Mouse (Mus musculus): ENCODE data around the gene Itpr1. TPM values are rescaled to one million over a fixed set of nuclear protein-coding genes. Genes with fewer than 3 reads are reported as not detected.

Itpr1 gene
- polyA plus RNA-seq, 1 experiment from 2014 or later = 5.5 TPM

- Histone ChIP-seq H3K9ac (replicated peaks; ENCODE audit: low read length) (no peak overlapping the region), H3K9me3 (ENCODE audit: control insufficient read depth, low read length) (no peaks in the 10 kb centered on the region), H3K27me3 (ENCODE audit: control insufficient read depth, insufficient read depth, low read length) (no peaks in the 10 kb centered on the region), H3K27ac (replicated peaks; ENCODE audit: low read depth, low read length) (peak overlapping the region; percentile 37; the same call in 1 of the 2 replicates), H3K4me3 (replicated peaks; ENCODE audit: low read depth, low read length) (no peak overlapping the region), H3K4me1 (ENCODE audit: control insufficient read depth, insufficient read depth, low read length) (peaks cover 18% of the 10 kb centered on the region; the same call in 1 of the 2 replicates), H3K4me2 (ENCODE audit: low read length) (peak overlapping the region; percentile 35), H3K36me3 (ENCODE audit: control insufficient read depth, insufficient read depth, low read length) (no peaks in the 10 kb centered on the region)
- peak; percentile 74; the same call in 1 of the 2 replicates for ATAC-seq (ENCODE audit: low FRiP score, low TSS enrichment)
- WGBS = 13% methylated on average over 10 of the region's 10 CpGs
- peak; percentile 86 for DNase-seq
Observed at GRCm38 (mm10) chr6:108426789-108427188, 213.9 kb downstream of the Itpr1 start.

- Histone ChIP-seq H3K27ac (replicated peaks; ENCODE audit: low read depth, low read length) (no peak overlapping the region), H3K27me3 (ENCODE audit: control insufficient read depth, insufficient read depth, low read length) (no peaks in the 10 kb centered on the region), H3K4me2 (ENCODE audit: low read length) (no peak overlapping the region), H3K9me3 (ENCODE audit: control insufficient read depth, low read length) (no peaks in the 10 kb centered on the region), H3K36me3 (ENCODE audit: control insufficient read depth, insufficient read depth, low read length) (no peaks in the 10 kb centered on the region), H3K4me1 (ENCODE audit: control insufficient read depth, insufficient read depth, low read length) (peaks cover 18% of the 10 kb centered on the region; the same call in 1 of the 2 replicates), H3K9ac (replicated peaks; ENCODE audit: low read length) (no peak overlapping the region), H3K4me3 (replicated peaks; ENCODE audit: low read depth, low read length) (no peak overlapping the region)
- ATAC-seq (ENCODE audit: low FRiP score, low TSS enrichment) (no peak), DNase-seq (no peak)
- 91% methylated on average over 3 of the region's 3 CpGs for WGBS
Observed at GRCm38 (mm10) chr6:108428383-108428782, 215.5 kb downstream of the Itpr1 start.

DNA sequence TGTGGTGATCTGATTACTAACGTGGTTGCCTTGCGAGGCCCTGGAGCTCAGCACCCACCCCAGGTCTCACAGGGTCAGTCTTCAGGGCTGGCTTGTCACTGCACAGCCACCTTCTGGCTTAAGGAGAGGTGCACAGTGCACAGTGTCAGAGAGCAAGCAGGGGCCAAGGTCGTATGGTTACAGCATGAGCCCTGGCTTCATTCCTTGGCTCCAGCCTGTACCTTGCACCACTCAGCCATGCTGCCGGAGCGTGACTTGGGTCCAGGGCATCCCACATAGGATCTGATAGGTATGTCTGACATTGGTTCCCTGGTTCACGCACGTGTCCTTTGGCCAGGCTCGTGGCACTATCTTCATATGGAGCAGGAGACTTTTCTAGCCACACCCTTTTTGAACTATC lies 217.1 kb downstream of the Itpr1 start:
- H3K36me3 ChIP-seq (ENCODE audit: control insufficient read depth, insufficient read depth, low read length) = no peaks in the 10 kb centered on the region
- no peak overlapping the region for H3K4me2 ChIP-seq (ENCODE audit: low read length)
- no peak overlapping the region for H3K4me3 ChIP-seq (replicated peaks; ENCODE audit: low read depth, low read length)
- peaks cover 13% of the 10 kb centered on the region; the same call in 1 of the 2 replicates for H3K4me1 ChIP-seq (ENCODE audit: control insufficient read depth, insufficient read depth, low read length)
- H3K27me3 ChIP-seq (ENCODE audit: control insufficient read depth, insufficient read depth, low read length) = no peaks in the 10 kb centered on the region
- no peak overlapping the region for H3K27ac ChIP-seq (replicated peaks; ENCODE audit: low read depth, low read length)
- 94% methylated on average over 8 of the region's 8 CpGs for WGBS
- H3K9ac ChIP-seq (replicated peaks; ENCODE audit: low read length) = no peak overlapping the region
- no peaks in the 10 kb centered on the region for H3K9me3 ChIP-seq (ENCODE audit: control insufficient read depth, low read length)
- DNase-seq (no peak), ATAC-seq (ENCODE audit: low FRiP score, low TSS enrichment) (no peak)

- no peak overlapping the region for H3K4me2 ChIP-seq (ENCODE audit: low read length)
- H3K9me3 ChIP-seq (ENCODE audit: control insufficient read depth, low read length) = no peaks in the 10 kb centered on the region
- no peak overlapping the region for H3K4me3 ChIP-seq (replicated peaks; ENCODE audit: low read depth, low read length)
- H3K9ac ChIP-seq (replicated peaks; ENCODE audit: low read length) = no peak overlapping the region
- WGBS = 83% methylated on average over 8 of the region's 8 CpGs
- H3K4me1 ChIP-seq (ENCODE audit: control insufficient read depth, insufficient read depth, low read length) = 0 out of 2 replicates have a peak, but pooled peaks cover 17% of the 10 kb centered on the region
- no peaks in the 10 kb centered on the region for H3K36me3 ChIP-seq (ENCODE audit: control insufficient read depth, insufficient read depth, low read length)
- no peak overlapping the region for H3K27ac ChIP-seq (replicated peaks; ENCODE audit: low read depth, low read length)
- no peak for ATAC-seq (ENCODE audit: low FRiP score, low TSS enrichment)
- H3K27me3 ChIP-seq (ENCODE audit: control insufficient read depth, insufficient read depth, low read length) = no peaks in the 10 kb centered on the region
- DNase-seq = no peak
Observed at GRCm38 (mm10) chr6:108431193-108431592, 218.3 kb downstream of the Itpr1 start.

DNA sequence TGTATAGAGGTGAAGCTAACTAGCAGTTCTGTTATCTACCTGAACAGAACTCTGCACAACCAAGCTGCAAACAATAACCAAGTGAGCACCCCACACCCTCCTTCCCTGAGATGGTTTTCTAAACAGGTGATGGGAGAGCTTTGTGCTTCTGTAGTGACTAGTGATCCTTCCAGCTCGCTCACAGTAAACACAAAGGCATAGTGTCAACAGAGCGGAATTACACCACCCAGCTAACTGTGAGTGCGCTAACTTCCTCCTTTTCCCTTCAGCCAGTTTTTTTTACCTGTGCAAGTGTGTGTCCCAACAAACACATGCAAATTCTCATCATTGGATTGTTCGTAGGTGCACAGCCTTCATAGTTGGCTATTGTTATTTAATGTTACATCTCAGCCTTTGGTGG lies 219.9 kb downstream of the Itpr1 start:
- Histone ChIP-seq H3K9ac (replicated peaks; ENCODE audit: low read length) (no peak overlapping the region), H3K36me3 (ENCODE audit: control insufficient read depth, insufficient read depth, low read length) (no peaks in the 10 kb centered on the region), H3K4me3 (replicated peaks; ENCODE audit: low read depth, low read length) (no peak overlapping the region), H3K4me1 (ENCODE audit: control insufficient read depth, insufficient read depth, low read length) (0 out of 2 replicates have a peak, but pooled peaks cover 10% of the 10 kb centered on the region), H3K27ac (replicated peaks; ENCODE audit: low read depth, low read length) (no peak overlapping the region), H3K27me3 (ENCODE audit: control insufficient read depth, insufficient read depth, low read length) (no peaks in the 10 kb centered on the region), H3K4me2 (ENCODE audit: low read length) (no peak overlapping the region), H3K9me3 (ENCODE audit: control insufficient read depth, low read length) (no peaks in the 10 kb centered on the region)
- ATAC-seq (ENCODE audit: low FRiP score, low TSS enrichment) (no peak), DNase-seq (no peak)
- 82% methylated on average over 4 of the region's 4 CpGs for WGBS

DNA sequence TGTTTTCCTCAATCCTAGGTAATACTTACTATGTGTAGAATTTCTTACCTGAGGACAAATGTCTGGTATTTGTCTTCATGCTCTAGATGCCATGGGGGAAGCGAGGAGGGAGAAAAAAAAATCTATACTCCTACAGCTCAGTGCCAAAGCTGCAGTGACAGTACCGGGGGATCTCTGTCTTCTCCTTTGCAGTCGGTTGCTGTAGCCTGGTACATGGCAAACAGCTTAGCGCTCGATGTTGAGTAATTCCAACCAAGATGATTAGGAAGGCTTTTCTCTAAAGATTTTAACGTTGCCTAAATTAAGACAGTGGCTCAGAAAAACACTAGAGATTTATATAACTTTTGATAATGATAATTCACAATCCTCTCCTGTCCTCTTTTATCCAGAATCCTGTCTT lies 221.9 kb downstream of the Itpr1 start:
- no peak overlapping the region for H3K4me2 ChIP-seq (ENCODE audit: low read length)
- no peak overlapping the region for H3K27ac ChIP-seq (replicated peaks; ENCODE audit: low read depth, low read length)
- DNase-seq (no peak), ATAC-seq (ENCODE audit: low FRiP score, low TSS enrichment) (no peak)
- H3K9me3 ChIP-seq (ENCODE audit: control insufficient read depth, low read length) = no peaks in the 10 kb centered on the region
- H3K4me1 ChIP-seq (ENCODE audit: control insufficient read depth, insufficient read depth, low read length) = 0 out of 2 replicates have a peak, but pooled peaks cover 10% of the 10 kb centered on the region
- H3K27me3 ChIP-seq (ENCODE audit: control insufficient read depth, insufficient read depth, low read length) = no peaks in the 10 kb centered on the region
- no peak overlapping the region for H3K4me3 ChIP-seq (replicated peaks; ENCODE audit: low read depth, low read length)
- no peaks in the 10 kb centered on the region for H3K36me3 ChIP-seq (ENCODE audit: control insufficient read depth, insufficient read depth, low read length)
- H3K9ac ChIP-seq (replicated peaks; ENCODE audit: low read length) = no peak overlapping the region
- 79% methylated on average over 6 of the region's 6 CpGs for WGBS

GRCm38 (mm10) chr6:108435467-108435866 lies 222.6 kb downstream of the Itpr1 start:
- Histone ChIP-seq H3K4me1 (ENCODE audit: control insufficient read depth, insufficient read depth, low read length) (0 out of 2 replicates have a peak, but pooled peaks cover 10% of the 10 kb centered on the region), H3K9ac (replicated peaks; ENCODE audit: low read length) (no peak overlapping the region), H3K36me3 (ENCODE audit: control insufficient read depth, insufficient read depth, low read length) (no peaks in the 10 kb centered on the region), H3K4me3 (replicated peaks; ENCODE audit: low read depth, low read length) (no peak overlapping the region), H3K27me3 (ENCODE audit: control insufficient read depth, insufficient read depth, low read length) (no peaks in the 10 kb centered on the region), H3K27ac (replicated peaks; ENCODE audit: low read depth, low read length) (peak overlapping the region; percentile 17; the same call in 1 of the 2 replicates), H3K4me2 (ENCODE audit: low read length) (no peak overlapping the region), H3K9me3 (ENCODE audit: control insufficient read depth, low read length) (no peaks in the 10 kb centered on the region)
- ATAC-seq (ENCODE audit: low FRiP score, low TSS enrichment) (no peak), DNase-seq (peak; percentile 49)
- 56% methylated on average over 6 of the region's 6 CpGs for WGBS

DNA sequence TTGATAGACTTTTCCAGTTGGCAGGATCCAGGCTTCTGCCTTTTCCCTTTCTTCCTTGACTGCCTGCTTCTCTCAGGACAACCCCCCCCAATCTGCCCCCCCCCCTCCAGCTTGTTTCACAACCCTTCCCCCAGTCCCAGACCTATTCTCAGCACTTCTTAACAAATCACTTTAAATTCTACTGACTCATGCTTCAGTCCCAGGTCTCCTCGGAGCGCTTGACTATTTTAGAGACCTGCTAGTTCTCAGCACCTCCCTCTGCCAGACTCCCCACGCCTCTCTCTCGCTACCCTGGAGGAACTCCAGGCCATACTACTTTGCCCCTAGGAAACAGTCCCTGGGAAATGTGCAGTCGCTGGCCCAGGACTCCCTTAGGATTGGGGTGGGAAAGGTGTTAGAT lies 223.7 kb downstream of the Itpr1 start:
- 54% methylated on average over 5 of the region's 5 CpGs for WGBS
- 0 out of 2 replicates have a peak, but pooled peaks cover 10% of the 10 kb centered on the region for H3K4me1 ChIP-seq (ENCODE audit: control insufficient read depth, insufficient read depth, low read length)
- no peaks in the 10 kb centered on the region for H3K27me3 ChIP-seq (ENCODE audit: control insufficient read depth, insufficient read depth, low read length)
- H3K4me2 ChIP-seq (ENCODE audit: low read length) = no peak overlapping the region
- H3K27ac ChIP-seq (replicated peaks; ENCODE audit: low read depth, low read length) = no peak overlapping the region
- no peak overlapping the region for H3K4me3 ChIP-seq (replicated peaks; ENCODE audit: low read depth, low read length)
- no peak for ATAC-seq (ENCODE audit: low FRiP score, low TSS enrichment)
- DNase-seq = no peak
- H3K36me3 ChIP-seq (ENCODE audit: control insufficient read depth, insufficient read depth, low read length) = no peaks in the 10 kb centered on the region
- H3K9me3 ChIP-seq (ENCODE audit: control insufficient read depth, low read length) = no peaks in the 10 kb centered on the region
- no peak overlapping the region for H3K9ac ChIP-seq (replicated peaks; ENCODE audit: low read length)

DNA sequence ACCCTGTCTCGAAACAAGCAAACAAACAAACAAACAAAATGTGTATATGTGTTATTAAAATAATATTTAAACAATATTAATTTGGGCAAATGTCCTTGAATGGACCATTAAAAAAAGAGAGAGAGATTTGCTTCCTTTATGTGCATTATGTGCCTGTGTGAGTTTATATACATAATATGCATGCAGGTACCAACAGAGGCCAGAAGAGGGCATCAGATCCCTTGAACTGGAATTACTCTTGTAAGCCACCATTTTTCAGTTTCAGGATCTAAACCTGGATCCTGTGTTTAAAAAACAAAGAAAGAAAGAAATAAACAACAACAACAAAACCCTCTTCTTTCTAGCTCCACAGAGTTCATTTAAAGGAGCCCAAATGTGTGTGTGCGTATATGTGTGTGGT lies 228.4 kb downstream of the Itpr1 start:
- no peak overlapping the region for H3K4me2 ChIP-seq (ENCODE audit: low read length)
- H3K36me3 ChIP-seq (ENCODE audit: control insufficient read depth, insufficient read depth, low read length) = no peaks in the 10 kb centered on the region
- no peak for DNase-seq
- no peak overlapping the region for H3K9ac ChIP-seq (replicated peaks; ENCODE audit: low read length)
- 95% methylated on average over 2 of the region's 2 CpGs for WGBS
- no peaks in the 10 kb centered on the region for H3K27me3 ChIP-seq (ENCODE audit: control insufficient read depth, insufficient read depth, low read length)
- no peak overlapping the region for H3K4me3 ChIP-seq (replicated peaks; ENCODE audit: low read depth, low read length)
- ATAC-seq (ENCODE audit: low FRiP score, low TSS enrichment) = no peak
- H3K9me3 ChIP-seq (ENCODE audit: control insufficient read depth, low read length) = no peaks in the 10 kb centered on the region
- no peaks in the 10 kb centered on the region for H3K4me1 ChIP-seq (ENCODE audit: control insufficient read depth, insufficient read depth, low read length)
- H3K27ac ChIP-seq (replicated peaks; ENCODE audit: low read depth, low read length) = no peak overlapping the region
